Mouse (Mus musculus): ENCODE data around the gene Pip4k2a.

Gene Pip4k2a

GRCm38 (mm10) chr2:18955022-18955421 is 42.9 kb downstream of the Pip4k2a start:
- no peak for DNase-seq

- DNase-seq = no peak
Observed at GRCm38 (mm10) chr2:18954422-18954821, 43.5 kb downstream of the Pip4k2a start.

- DNase-seq = peak; percentile 55 to 65
Observed at GRCm38 (mm10) chr2:18952102-18952673, 45.7 kb downstream of the Pip4k2a start.

GRCm38 (mm10) chr2:18950758-18951157 is 47.2 kb downstream of the Pip4k2a start:
- no peak for DNase-seq

- DNase-seq = no peak
Observed at GRCm38 (mm10) chr2:18948741-18949140, 49.2 kb downstream of the Pip4k2a start.

GRCm38 (mm10) chr2:18947669-18948459 is 50.1 kb downstream of the Pip4k2a start:
- DNase-seq = no peak

GRCm38 (mm10) chr2:18945438-18945837 is 52.5 kb downstream of the Pip4k2a start:
- no peak for DNase-seq

GRCm38 (mm10) chr2:18943930-18944329 is 54.0 kb downstream of the Pip4k2a start:
- no peak for DNase-seq

GRCm38 (mm10) chr2:18943366-18943765 is 54.6 kb downstream of the Pip4k2a start:
- no peak for DNase-seq

- no peak for DNase-seq
Observed at GRCm38 (mm10) chr2:18940693-18941270, 57.1 kb downstream of the Pip4k2a start.

- DNase-seq = peak; percentile 45 to 47
Observed at GRCm38 (mm10) chr2:18938923-18939329, 59.0 kb downstream of the Pip4k2a start.

- no peak for DNase-seq
Observed at GRCm38 (mm10) chr2:18938232-18938631, 59.7 kb downstream of the Pip4k2a start.

GRCm38 (mm10) chr2:18937611-18938010 is 60.3 kb downstream of the Pip4k2a start:
- peak; percentile 49 to 67 for DNase-seq

GRCm38 (mm10) chr2:18936446-18936845 is 61.5 kb downstream of the Pip4k2a start:
- no peak for DNase-seq

GRCm38 (mm10) chr2:18935581-18936027 is 62.3 kb downstream of the Pip4k2a start:
- DNase-seq = no peak

- DNase-seq = no peak
Observed at GRCm38 (mm10) chr2:18934131-18934530, 63.8 kb downstream of the Pip4k2a start.

GRCm38 (mm10) chr2:18933418-18933817 is 64.5 kb downstream of the Pip4k2a start:
- DNase-seq = no peak

- no peak for DNase-seq
Observed at GRCm38 (mm10) chr2:18930318-18931060, 67.4 kb downstream of the Pip4k2a start.

- DNase-seq = no peak
Observed at GRCm38 (mm10) chr2:18928597-18929257, 69.2 kb downstream of the Pip4k2a start.

GRCm38 (mm10) chr2:18928196-18928595 is 69.7 kb downstream of the Pip4k2a start:
- DNase-seq = no peak

GRCm38 (mm10) chr2:18923806-18924595 is 73.9 kb downstream of the Pip4k2a start:
- no peak for DNase-seq

Data from thymus, postnatal 36 days (tissue).